Mouse (Mus musculus): ENCODE measurements around the gene Pik3cb.

DNA sequence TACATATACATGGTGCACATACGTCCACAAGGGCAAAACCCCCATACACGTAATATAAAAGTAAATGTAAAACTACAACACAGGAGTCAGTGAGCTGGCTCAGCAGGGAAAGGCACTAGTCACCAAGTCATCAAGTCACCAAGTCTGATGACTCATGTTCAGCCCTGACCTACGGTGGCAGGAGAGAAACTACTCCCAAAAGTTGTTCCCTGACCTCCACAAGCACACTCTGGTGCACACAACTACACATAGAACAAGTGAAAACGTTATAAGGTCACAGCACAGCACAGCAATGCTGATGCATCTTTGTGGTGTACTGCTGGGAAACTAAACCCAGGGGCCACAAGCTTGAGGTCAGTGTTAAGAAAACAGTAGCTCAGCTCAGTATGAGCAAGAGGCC lies 49.9 kb downstream of the Pik3cb start:
- TF ChIP-seq EP300 (IDR thresholded peaks at IDR 0.05; ENCODE audit: low read depth in 1 of 2, low read length in 2 of 2): no peak
- TF ChIP-seq CTCF (IDR thresholded peaks at IDR 0.05 in 2 of 3, conservative IDR thresholded peaks at IDR 0.05 in 1 of 3; ENCODE audit: control insufficient read depth in 1 of 3, insufficient read depth in 1 of 3, low read depth in 2 of 3, low read length in 3 of 3, poor library complexity in 1 of 3, severe bottlenecking in 1 of 3): no peak
- TF ChIP-seq POLR2A (IDR thresholded peaks at IDR 0.05; ENCODE audit: control insufficient read depth in 1 of 2, insufficient read depth in 1 of 2, low read depth in 1 of 2, low read length in 2 of 2, poor library complexity in 1 of 2): no peak
- no peak for TF ChIP-seq ZC3H11A (IDR thresholded peaks at IDR 0.05; ENCODE audit: low read depth, low read length)

Measured in MEL (cell line).